Mouse (Mus musculus): Measurements from ENCODE around the gene Sh3pxd2a.

Gene Sh3pxd2a

GRCm38 (mm10) chr19:47282688-47283215, 181.4 kb downstream of the Sh3pxd2a start:
- in situ Hi-C loops (cut with MboI, MseI), result no loop called here

GRCm38 (mm10) chr19:47282050-47282454, 182.1 kb downstream of the Sh3pxd2a start:
- in situ Hi-C loops (cut with MboI, MseI), result no loop called here

GRCm38 (mm10) chr19:47280894-47281293, 183.3 kb downstream of the Sh3pxd2a start:
- in situ Hi-C loops (cut with MboI, MseI), result no loop called here

- in situ Hi-C loops (cut with MboI, MseI), result no loop called here
Measured at GRCm38 (mm10) chr19:47279788-47280532, 184.2 kb downstream of the Sh3pxd2a start.

GRCm38 (mm10) chr19:47279372-47279771, 184.8 kb downstream of the Sh3pxd2a start:
- in situ Hi-C loops (cut with MboI, MseI), result no loop called here

- in situ Hi-C loops (cut with MboI, MseI), result no loop called here
Measured at GRCm38 (mm10) chr19:47276730-47277129, 187.5 kb downstream of the Sh3pxd2a start.

- in situ Hi-C loops (cut with MboI, MseI), result no loop called here
Measured at GRCm38 (mm10) chr19:47270520-47270919, 193.7 kb downstream of the Sh3pxd2a start.

GRCm38 (mm10) chr19:47269729-47270128, 194.5 kb downstream of the Sh3pxd2a start:
- in situ Hi-C loops (cut with MboI, MseI), result no loop called here

GRCm38 (mm10) chr19:47267066-47267465, 197.1 kb downstream of the Sh3pxd2a start:
- in situ Hi-C loops (cut with MboI, MseI), result no loop called here

- in situ Hi-C loops (cut with MboI, MseI), result no loop called here
Measured at GRCm38 (mm10) chr19:47266070-47266801, 198.0 kb downstream of the Sh3pxd2a start.

- in situ Hi-C loops (cut with MboI, MseI), result no loop called here
Measured at GRCm38 (mm10) chr19:47264322-47265092, 199.7 kb downstream of the Sh3pxd2a start.

GRCm38 (mm10) chr19:47263621-47264020, 200.6 kb downstream of the Sh3pxd2a start:
- in situ Hi-C loops (cut with MboI, MseI), result no loop called here

GRCm38 (mm10) chr19:47261196-47261595, 203.0 kb downstream of the Sh3pxd2a start:
- in situ Hi-C loops (cut with MboI, MseI), result no loop called here

GRCm38 (mm10) chr19:47259581-47259980, 204.6 kb downstream of the Sh3pxd2a start:
- in situ Hi-C loops (cut with MboI, MseI), result no loop called here

GRCm38 (mm10) chr19:47255919-47256318, 208.3 kb downstream of the Sh3pxd2a start:
- in situ Hi-C loops (cut with MboI, MseI), result no loop called here

- in situ Hi-C loops (cut with MboI, MseI), result no loop called here
Measured at GRCm38 (mm10) chr19:47255036-47255435, 209.2 kb downstream of the Sh3pxd2a start.

- in situ Hi-C loops (cut with MboI, MseI), result no loop called here
Measured at GRCm38 (mm10) chr19:47253053-47253628, 211.1 kb downstream of the Sh3pxd2a start.

- in situ Hi-C loops (cut with MboI, MseI), result no loop called here
Measured at GRCm38 (mm10) chr19:47250931-47251330, 213.3 kb downstream of the Sh3pxd2a start.

GRCm38 (mm10) chr19:47248906-47249568, 215.2 kb downstream of the Sh3pxd2a start:
- in situ Hi-C loops (cut with MboI, MseI), result no loop called here

GRCm38 (mm10) chr19:47248296-47248695, 215.9 kb downstream of the Sh3pxd2a start:
- in situ Hi-C loops (cut with MboI, MseI), result no loop called here

- in situ Hi-C loops (cut with MboI, MseI), result no loop called here
Measured at GRCm38 (mm10) chr19:47247791-47248190, 216.4 kb downstream of the Sh3pxd2a start.
